Mouse (Mus musculus) cerebellum, adult 2 months (tissue): ENCODE measurements around the gene Zfyve28. TPM values are rescaled to one million over a fixed set of nuclear protein-coding genes. Genes with fewer than 3 reads are reported as not detected.
A peak's percentile ranks its signal among the peaks of the same experiment; 100 is the strongest.

Experiments used
- DNase-seq, 2 experiments: peaks; one replicate each; pipeline ENCODE4 v3.0.0; 2021
- H3K27ac ChIP-seq: fragments of 200-500 bp; 2 replicates; pipeline ENCODE4 v1.5.1; 2012; ENCODE audit warnings: low read length, control low read depth, inconsistent platforms; ENCODE audit not compliant: insufficient read depth
- H3K27me3 ChIP-seq: fragments of 200-500 bp; 2 replicates; pipeline ENCODE4 v1.6.1; 2012; ENCODE audit warnings: inconsistent platforms, mild to moderate bottlenecking, low read length, moderate library complexity; ENCODE audit not compliant: control insufficient read depth, insufficient read depth
- H3K4me1 ChIP-seq: fragments of 200-500 bp; 2 replicates; pipeline ENCODE4 v1.6.1; 2011; ENCODE audit warnings: low read length; ENCODE audit not compliant: control insufficient read depth, insufficient read depth
- H3K4me3 ChIP-seq: fragments of 200-500 bp; replicated peaks from 2 replicates; pipeline ENCODE3; 2011; ENCODE audit warnings: mild to moderate bottlenecking, low read depth, low read length, control low read depth; ENCODE audit not compliant: insufficient read depth
- CTCF ChIP-seq: fragments of 200-500 bp; IDR thresholded peaks from 2 replicates; pipeline ENCODE4 v1.5.1; 2011; ENCODE audit warnings: low read depth, mild to moderate bottlenecking, control low read depth, low read length, moderate library complexity, borderline replicate concordance; ENCODE audit not compliant: insufficient read depth
- POLR2A ChIP-seq: fragments of 200-500 bp; IDR thresholded peaks from 2 replicates; pipeline ENCODE4 v1.6.1; 2011; ENCODE audit warnings: low read length, control low read depth, borderline replicate concordance; ENCODE audit not compliant: insufficient read depth
- WGBS: fragments of 180-500 bp; shearing (Covaris S2); methylation state at CpG from one replicate; pipeline ENCODE4 v1.1.7; 2018; 5-methylcytosine and 5-hydroxymethylcytosine counted together
- polyA plus RNA-seq: library from polyadenylated mRNA; depleted of rRNA; stranded (reverse); fragments of >200 nt; gene quantifications from 2 replicates; pipeline ENCODE4 v1.2.3, GENCODE M21; 2012

Gene Zfyve28
- polyA plus RNA-seq, 1 experiment: 62.9 TPM

- peak overlapping the region; percentile 30; the same call in 1 of the 2 replicates for H3K27ac ChIP-seq
These were observed 102.5 kb downstream of the Zfyve28 start for GRCm38 (mm10) chr5:34185791-34186190.

GRCm38 (mm10) chr5:34185051-34185580, 103.1 kb downstream of the Zfyve28 start:
- peak overlapping the region; percentile 42; the same call in 1 of the 2 replicates for H3K27ac ChIP-seq
- H3K4me3 ChIP-seq: no peak overlapping the region
- TF ChIP-seq POLR2A: no peak
- no peak for TF ChIP-seq CTCF
- WGBS: 80% methylated on average over 1 of the region's 1 CpGs
- DNase-seq: peak in 1 of 2 experiments; percentile 18
- peaks cover 61% of the 10 kb centered on the region for H3K4me1 ChIP-seq
- H3K27me3 ChIP-seq: no peaks in the 10 kb centered on the region

More at GRCm38 (mm10) chr5:34185791-34186190, 102.5 kb downstream of the Zfyve28 start:
- H3K27me3 ChIP-seq: no peaks in the 10 kb centered on the region
- H3K4me3 ChIP-seq: peak overlapping the region; percentile 61
- peaks cover 56% of the 10 kb centered on the region for H3K4me1 ChIP-seq
- DNase-seq: peak in 1 of 2 experiments; percentile 29
- TF ChIP-seq CTCF (no peak), POLR2A (no peak)

- Histone ChIP-seq H3K27me3 (no peaks in the 10 kb centered on the region), H3K4me1 (peaks cover 55% of the 10 kb centered on the region), H3K4me3 (no peak overlapping the region), H3K27ac (peak overlapping the region; percentile 43; the same call in 1 of the 2 replicates)
- DNase-seq: peak in 1 of 2 experiments; percentile 13
- TF ChIP-seq POLR2A (no peak), CTCF (no peak)
- WGBS: 86% methylated on average over 3 of the region's 3 CpGs
These were observed 104.3 kb downstream of the Zfyve28 start for GRCm38 (mm10) chr5:34183976-34184375.

DNA sequence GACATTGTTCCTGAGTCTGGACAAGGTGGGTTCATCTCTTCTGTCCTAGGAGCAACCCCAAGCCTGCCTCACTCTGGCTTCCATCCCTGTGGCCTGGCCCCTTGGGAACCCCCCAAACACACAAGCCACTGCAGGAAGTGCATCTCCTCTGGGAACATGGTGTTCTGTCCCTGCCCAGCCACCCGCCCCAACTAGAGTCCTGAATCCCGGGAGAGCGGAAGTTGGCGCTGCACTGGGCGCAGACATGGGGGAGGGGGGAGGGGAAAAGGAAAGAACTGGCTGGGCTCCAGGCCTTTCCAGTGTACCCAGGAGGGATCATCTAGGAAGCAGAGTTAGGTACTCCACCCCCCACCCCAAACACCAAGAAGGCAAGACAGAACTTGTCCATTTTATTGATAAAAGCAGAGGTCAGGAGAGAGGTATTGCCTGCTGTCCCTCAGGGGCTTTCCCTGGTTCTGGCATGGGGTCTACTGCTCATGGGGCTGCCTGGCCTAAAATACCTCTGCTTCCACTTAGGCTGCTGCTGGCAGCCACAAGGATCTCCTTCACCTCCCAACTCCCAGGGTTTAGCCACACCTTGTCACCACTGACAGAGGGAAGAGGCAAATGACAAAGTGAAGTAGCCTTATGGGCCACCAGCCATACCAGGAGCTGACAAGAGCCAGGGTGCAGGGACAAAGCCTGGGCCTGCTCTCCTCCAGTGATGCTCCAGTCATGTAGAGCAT, 104.9 kb downstream of the Zfyve28 start:
- no peaks in the 10 kb centered on the region for H3K27me3 ChIP-seq
- 29% methylated on average over 5 of the region's 5 CpGs for WGBS
- TF ChIP-seq CTCF: no peak
- no peak for TF ChIP-seq POLR2A
- peak overlapping the region; percentile 62; the same call in 1 of the 2 replicates for H3K27ac ChIP-seq
- no peak overlapping the region for H3K4me3 ChIP-seq
- DNase-seq: peak in 1 of 2 experiments; percentile 21
- peaks cover 52% of the 10 kb centered on the region for H3K4me1 ChIP-seq

GRCm38 (mm10) chr5:34182486-34182885, 105.8 kb downstream of the Zfyve28 start:
- peak in 1 of 2 experiments; percentile 30 for DNase-seq
- Histone ChIP-seq H3K27ac (peak overlapping the region; percentile 62; the same call in 1 of the 2 replicates), H3K27me3 (no peaks in the 10 kb centered on the region), H3K4me3 (no peak overlapping the region), H3K4me1 (peaks cover 57% of the 10 kb centered on the region)
- no peak for TF ChIP-seq CTCF
- TF ChIP-seq POLR2A: no peak
- 32% methylated on average over 3 of the region's 3 CpGs for WGBS

GRCm38 (mm10) chr5:34177821-34178220, 110.4 kb downstream of the Zfyve28 start:
- WGBS: 81% methylated on average over 4 of the region's 4 CpGs
- peak; percentile 10 to 26 for DNase-seq

GRCm38 (mm10) chr5:34177091-34177490, 111.2 kb downstream of the Zfyve28 start:
- 17% methylated on average over 2 of the region's 2 CpGs for WGBS
- Histone ChIP-seq H3K27ac (peak overlapping the region; percentile 72), H3K4me1 (peaks cover 65% of the 10 kb centered on the region), H3K27me3 (no peaks in the 10 kb centered on the region), H3K4me3 (no peak overlapping the region)
- no peak for TF ChIP-seq POLR2A
- DNase-seq: peak; percentile 71 to 82

More at GRCm38 (mm10) chr5:34177821-34178220, 110.4 kb downstream of the Zfyve28 start:
- H3K27ac ChIP-seq: peak overlapping the region; percentile 72
- H3K4me1 ChIP-seq: peaks cover 66% of the 10 kb centered on the region
- no peaks in the 10 kb centered on the region for H3K27me3 ChIP-seq
- no peak overlapping the region for H3K4me3 ChIP-seq
- no peak for TF ChIP-seq POLR2A
- TF ChIP-seq CTCF: no peak

- peak; percentile 58 to 69 for DNase-seq
- H3K4me3 ChIP-seq: no peak overlapping the region
- WGBS: 17% methylated on average over 10 of the region's 10 CpGs
- H3K4me1 ChIP-seq: peaks cover 61% of the 10 kb centered on the region
- peak overlapping the region; percentile 72 for H3K27ac ChIP-seq
- H3K27me3 ChIP-seq: no peaks in the 10 kb centered on the region
- TF ChIP-seq CTCF (no peak), POLR2A (no peak)
These were observed 111.6 kb downstream of the Zfyve28 start for GRCm38 (mm10) chr5:34176691-34177090.
